Mouse (Mus musculus) T-helper 1 cell (primary cell): Measurements from ENCODE around the gene Tmem62.
"Not testable (repeated sequence)": the region's sequence is repeated elsewhere in the genome, so short reads cannot be mapped to it uniquely, and the experiment has no call there.

Source experiments
- in situ Hi-C: fragments of 300-600 bp; cut with MboI, MseI; formaldehyde crosslinking; loops from one replicate; pipeline ENCODE4 v1.15.1; 2025; ENCODE audit warnings: high pct_unique_total_duplicates

Gene Tmem62

DNA sequence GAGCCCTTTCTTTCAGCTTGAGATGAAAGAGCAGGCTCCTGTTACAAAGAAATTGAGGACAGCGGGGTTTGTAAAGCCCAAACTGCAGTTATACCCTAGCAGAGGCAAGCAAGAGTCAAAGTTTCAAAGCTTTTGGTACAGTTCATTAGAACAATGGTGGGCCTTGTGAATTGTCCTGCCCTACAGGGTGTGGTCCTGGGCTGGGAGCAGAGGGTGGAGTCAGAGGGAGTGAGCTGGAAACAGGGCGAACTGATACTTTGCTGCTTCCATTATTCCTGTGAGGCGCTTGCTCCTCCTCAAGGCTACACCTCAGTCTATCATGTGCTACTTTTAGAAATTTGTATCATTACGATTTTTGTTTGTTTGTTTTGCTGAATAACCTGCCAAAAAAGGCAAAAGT, 14.4 kb downstream of the Tmem62 start:
- in situ Hi-C loops = no loop called here

DNA sequence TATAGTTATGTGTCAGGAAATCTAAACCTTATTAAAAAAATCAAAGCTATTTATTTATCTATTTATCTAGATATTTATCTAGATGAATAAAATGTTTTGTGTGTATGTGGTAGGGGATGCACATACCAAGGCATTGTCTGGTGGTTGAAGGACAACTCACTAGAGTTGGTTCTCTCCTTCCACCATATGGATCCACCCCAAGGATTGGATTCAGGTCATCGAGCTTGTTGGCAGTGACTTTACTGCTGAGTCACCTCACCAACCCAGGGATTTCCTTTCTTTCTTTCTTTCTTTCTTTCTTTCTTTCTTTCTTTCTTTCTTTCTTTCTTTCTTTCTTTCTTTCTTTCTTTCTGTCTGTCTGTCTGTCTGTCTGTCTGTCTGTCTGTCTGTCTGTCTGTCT, 19.8 kb downstream of the Tmem62 start:
- in situ Hi-C loops = not testable (repeated sequence)

- in situ Hi-C loops = no loop called here
These were observed 22.0 kb downstream of the Tmem62 start for GRCm38 (mm10) chr2:120998863-120999262.

- in situ Hi-C loops = no loop called here
These were observed 26.8 kb downstream of the Tmem62 start for GRCm38 (mm10) chr2:121003586-121003985.

DNA sequence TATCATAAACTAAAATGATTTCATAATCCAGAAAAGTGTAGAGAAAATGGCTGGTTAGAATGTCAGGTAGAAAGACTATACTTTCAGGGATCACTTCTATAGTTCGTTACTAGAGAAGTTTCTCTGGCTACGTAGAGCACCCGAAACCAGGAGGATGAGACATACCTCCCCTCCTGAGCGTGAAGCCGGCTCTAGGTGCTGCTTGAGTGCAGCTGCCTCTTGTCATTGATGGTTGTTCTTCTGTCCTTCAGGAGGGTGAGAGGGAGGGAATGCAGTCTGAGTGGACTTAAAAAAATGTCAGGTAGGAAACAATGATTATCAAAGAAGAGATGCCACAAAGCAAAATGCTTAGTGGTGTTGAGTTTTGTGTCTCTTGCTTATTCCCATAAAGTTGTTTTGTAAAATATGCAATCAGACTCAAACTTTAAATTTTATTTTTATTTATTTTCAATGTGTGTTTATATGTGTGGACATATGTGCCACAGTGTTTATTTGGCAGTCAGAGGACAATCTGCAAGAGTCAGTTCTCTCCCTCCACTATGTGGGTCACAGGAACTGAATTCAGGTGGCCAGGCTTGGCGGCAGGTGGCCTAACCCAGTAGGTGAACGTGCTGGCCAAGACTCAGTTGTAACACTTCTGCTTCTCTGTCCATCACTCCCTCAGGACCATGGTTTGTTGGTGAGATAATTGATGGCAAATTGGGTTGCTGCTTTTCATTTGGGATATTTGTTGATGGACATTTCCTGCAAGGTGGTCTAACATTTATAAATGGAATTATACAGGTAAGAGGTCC, 27.4 kb downstream of the Tmem62 start:
- in situ Hi-C loops = no loop called here

- in situ Hi-C loops = no loop called here
These were observed 30.2 kb downstream of the Tmem62 start for GRCm38 (mm10) chr2:121006986-121007385.

GRCm38 (mm10) chr2:121007925-121008663, 31.3 kb downstream of the Tmem62 start, which contains the start of gene Ccndbp1:
Gene Ccndbp1, plus strand, starts transcription at chr2:121008403.
- in situ Hi-C loops = no loop called here

GRCm38 (mm10) chr2:121008664-121009007, 31.8 kb downstream of the Tmem62 start:
- in situ Hi-C loops = no loop called here

DNA sequence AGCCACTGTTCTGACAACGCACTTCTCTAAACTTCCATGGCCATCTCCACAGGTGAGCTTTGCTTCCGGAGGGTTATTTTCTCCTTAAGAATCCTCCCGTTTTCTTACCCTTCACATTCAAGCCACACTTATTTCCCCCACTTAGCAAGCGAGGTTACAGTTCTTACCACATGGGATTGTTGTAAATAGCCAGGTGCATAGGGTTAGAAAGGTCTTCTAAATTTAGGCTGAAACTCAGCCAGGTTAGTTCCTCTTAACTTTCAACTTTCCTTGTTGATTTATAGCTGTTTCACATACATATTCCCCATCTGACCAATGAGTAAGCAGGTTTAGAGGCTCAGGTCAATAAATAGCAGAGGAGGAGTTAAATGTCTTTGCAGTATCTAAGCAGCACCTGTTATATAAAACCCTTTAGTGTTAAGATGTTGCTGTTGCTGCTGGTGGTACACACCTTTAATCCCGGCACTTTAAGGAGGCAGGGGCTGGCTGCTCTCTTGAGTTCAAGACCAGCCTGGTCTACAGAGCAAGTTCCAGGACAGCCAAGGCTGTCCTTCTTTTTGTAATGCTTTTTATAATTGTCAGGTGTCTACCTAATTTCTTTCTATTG, 32.4 kb downstream of the Tmem62 start:
- in situ Hi-C loops = no loop called here

DNA sequence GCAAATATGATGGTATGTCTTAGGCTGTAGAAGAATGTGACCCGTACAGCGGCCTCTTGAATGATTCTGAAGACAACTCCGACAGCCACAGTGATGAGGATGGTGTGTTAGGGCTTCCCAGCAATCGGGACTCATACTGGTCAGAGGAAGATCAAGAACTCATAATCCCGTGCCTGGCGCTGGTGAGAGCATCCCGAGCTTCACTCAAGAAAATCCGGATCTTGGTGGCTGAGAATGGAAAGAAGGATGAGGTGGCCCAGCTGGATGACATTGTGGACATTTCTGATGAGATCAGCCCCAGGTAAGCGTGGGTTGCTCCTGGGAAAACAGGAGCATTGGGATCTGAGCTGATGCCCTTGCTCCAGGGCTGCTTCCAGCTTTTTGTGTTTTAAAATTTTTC, 35.9 kb downstream of the Tmem62 start:
- in situ Hi-C loops = no loop called here

- in situ Hi-C loops = no loop called here
These were observed 38.7 kb downstream of the Tmem62 start for GRCm38 (mm10) chr2:121015507-121015906.

- in situ Hi-C loops = no loop called here
These were observed 39.4 kb downstream of the Tmem62 start for GRCm38 (mm10) chr2:121016226-121016625.

- in situ Hi-C loops = no loop called here
These were observed 40.3 kb downstream of the Tmem62 start for GRCm38 (mm10) chr2:121017151-121017550.

GRCm38 (mm10) chr2:121022918-121023317, 46.1 kb downstream of the Tmem62 start:
- in situ Hi-C loops = no loop called here

- in situ Hi-C loops = no loop called here
These were observed 60.0 kb downstream of the Tmem62 start, which contains the start of gene Epb42 for GRCm38 (mm10) chr2:121036733-121037341. Gene Epb42, minus strand, starts transcription at chr2:121037072.

GRCm38 (mm10) chr2:121038851-121039250, 62.0 kb downstream of the Tmem62 start:
- in situ Hi-C loops = not testable (repeated sequence)

GRCm38 (mm10) chr2:121039382-121039781, 62.6 kb downstream of the Tmem62 start:
- in situ Hi-C loops = no loop called here

GRCm38 (mm10) chr2:121041098-121041497, 64.3 kb downstream of the Tmem62 start:
- in situ Hi-C loops = loop anchor here (10.0 kb wide), 1 partner anchor 1206 kb away; no protein-coding TSS in a partner anchor

DNA sequence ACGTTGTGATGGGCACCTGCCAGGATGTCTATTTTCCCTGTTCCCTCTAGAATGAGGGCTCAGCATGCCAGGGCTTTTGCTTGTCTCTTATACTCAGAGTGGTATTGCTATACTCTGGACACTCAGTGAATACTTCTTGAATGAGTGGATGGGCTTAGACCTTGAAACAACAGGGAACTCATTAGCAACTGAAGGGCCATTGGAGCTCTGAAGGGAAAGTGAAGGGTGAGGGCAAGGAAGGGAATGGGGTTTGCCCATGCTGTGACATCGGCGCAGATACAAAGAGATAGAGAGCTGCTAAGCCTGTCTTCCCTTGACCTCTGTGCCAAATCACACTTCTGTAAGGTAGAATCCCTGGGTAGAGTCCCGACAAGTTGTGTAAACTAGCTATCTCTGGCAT, 68.8 kb downstream of the Tmem62 start:
- in situ Hi-C loops = loop anchor here (10.0 kb wide), 1 partner anchor 1211 kb away; no protein-coding TSS in a partner anchor

- in situ Hi-C loops = no loop called here
These were observed 75.4 kb downstream of the Tmem62 start for GRCm38 (mm10) chr2:121052176-121052575.

GRCm38 (mm10) chr2:121054060-121054459, 77.2 kb downstream of the Tmem62 start:
- in situ Hi-C loops = no loop called here

DNA sequence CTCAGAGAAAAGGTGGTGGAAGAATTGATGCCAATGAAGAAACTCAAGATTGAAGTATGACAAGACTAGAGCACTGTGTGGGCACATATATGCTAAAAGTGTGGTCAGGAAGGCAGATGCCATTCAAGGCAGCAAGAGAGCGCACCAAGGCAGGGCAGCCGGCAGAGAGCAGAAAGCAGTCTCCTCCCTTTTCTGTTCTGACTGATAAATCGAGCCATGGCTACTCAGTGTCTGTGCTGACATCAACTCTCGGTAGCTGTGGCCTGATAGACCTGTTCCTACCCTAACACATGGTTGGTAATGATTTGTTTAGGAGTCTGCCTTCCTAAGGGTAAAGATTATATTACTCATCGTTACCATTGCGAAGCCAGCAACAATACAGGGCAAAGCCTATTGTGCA, 79.1 kb downstream of the Tmem62 start:
- in situ Hi-C loops = no loop called here
